8 mouse cellular contexts compared by ENCODE assay signal in genomic region chr2:35109924-35110304, GRCm38 (mm10). TPM values are rescaled to one million over a fixed set of nuclear protein-coding genes. Genes with fewer than 3 reads are reported as not detected.
DNase-seq lines count a peak whose midpoint lies in the region; ATAC-seq and TF ChIP-seq lines count a peak whose summit lies in the region.

No protein-coding gene starts in this region.

- ATAC-seq in heart, embryonic 16.5 days (replicated peaks; ENCODE audit: extremely low read depth, insufficient read depth, low FRiP score) = no peak
- no peak; the same call in 1 of the 2 replicates for ATAC-seq in hindbrain, postnatal 0 days
- ATAC-seq in midbrain, postnatal 0 days (ENCODE audit: low FRiP score) = peak; percentile 32; the same call in 1 of the 2 replicates

- no peaks in the 10 kb centered on the region for H3K27me3 ChIP-seq in heart, embryonic 16.5 days (ENCODE audit: control insufficient read depth, insufficient read depth, low read length)
- no peaks in the 10 kb centered on the region for H3K27me3 ChIP-seq in hindbrain, postnatal 0 days (ENCODE audit: insufficient read depth, low read length)
- no peaks in the 10 kb centered on the region for H3K27me3 ChIP-seq in midbrain, postnatal 0 days (ENCODE audit: insufficient read depth, low read length)

- peak overlapping the region; percentile 91 for H3K27ac ChIP-seq in heart, embryonic 16.5 days (ENCODE audit: low read length)
- peak overlapping the region; percentile 98 for H3K27ac ChIP-seq in bone marrow, adult 2 months (ENCODE audit: control insufficient read depth, insufficient read depth, low read depth, low read length, poor library complexity)
- peak overlapping the region; percentile 89 for H3K27ac ChIP-seq in hindbrain, postnatal 0 days
- H3K27ac ChIP-seq in midbrain, postnatal 0 days (ENCODE audit: low read depth, low read length) = peak overlapping the region; percentile 69; the same call in 1 of the 2 replicates

- H3K36me3 ChIP-seq in heart, embryonic 16.5 days (ENCODE audit: control insufficient read depth, insufficient read depth) = 0 out of 2 replicates have a peak, but pooled peaks cover 4% of the 10 kb centered on the region
- no peaks in the 10 kb centered on the region; the same call in 1 of the 2 replicates for H3K36me3 ChIP-seq in hindbrain, postnatal 0 days (ENCODE audit: insufficient read depth, low read length)
- no peaks in the 10 kb centered on the region for H3K36me3 ChIP-seq in midbrain, postnatal 0 days (ENCODE audit: insufficient read depth, low read length)

- no peak for TF ChIP-seq POLR2A in bone marrow, adult 2 months (IDR thresholded peaks at IDR 0.05; ENCODE audit: borderline replicate concordance, control insufficient read depth, low read depth, low read length)

- H3K4me3 ChIP-seq in heart, embryonic 16.5 days (ENCODE audit: low read length) = peak overlapping the region; percentile 93
- H3K4me3 ChIP-seq in bone marrow, adult 2 months (replicated peaks; ENCODE audit: control insufficient read depth, low read depth, low read length) = peak overlapping the region; percentile 90
- peak overlapping the region; percentile 79 for H3K4me3 ChIP-seq in hindbrain, postnatal 0 days (ENCODE audit: low read length)
- H3K4me3 ChIP-seq in midbrain, postnatal 0 days (ENCODE audit: low read depth, low read length) = peak overlapping the region; percentile 69

- H3K4me1 ChIP-seq in heart, embryonic 16.5 days (ENCODE audit: control insufficient read depth, insufficient read depth, low read length) = peaks cover 8% of the 10 kb centered on the region
- H3K4me1 ChIP-seq in bone marrow, adult 2 months (ENCODE audit: control insufficient read depth, insufficient read depth, low read length) = peaks cover 2% of the 10 kb centered on the region; the same call in 1 of the 2 replicates
- peaks cover 3% of the 10 kb centered on the region; the same call in 1 of the 2 replicates for H3K4me1 ChIP-seq in hindbrain, postnatal 0 days (ENCODE audit: insufficient read depth, low read length)
- peaks cover 5% of the 10 kb centered on the region; the same call in 1 of the 2 replicates for H3K4me1 ChIP-seq in midbrain, postnatal 0 days (ENCODE audit: insufficient read depth, low read length)

- no peak for DNase-seq in heart, postnatal 4 days
- DNase-seq in hindbrain, postnatal 0 days (ENCODE audit: low spot score) = no peak
- DNase-seq in midbrain, postnatal 0 days (ENCODE audit: low spot score) = no peak
- DNase-seq in frontal cortex, adult 2 months (ENCODE audit: extremely low spot score in 1 of 2, low spot score in 1 of 2) = no peak
- DNase-seq in ovary, postnatal 10 days (ENCODE audit: low spot score) = no peak
- DNase-seq in lung, postnatal 25 days (ENCODE audit: low spot score) = no peak

- under 1% methylated on average over 13 of the region's 13 CpGs for whole genome bisulfite sequencing in heart, embryonic 16.5 days
- WGBS in bone marrow, adult 2 months = under 1% methylated on average over 13 of the region's 13 CpGs
- 2% methylated on average over 13 of the region's 13 CpGs for WGBS in hindbrain, postnatal 0 days
- WGBS in midbrain, postnatal 0 days = 1% methylated on average over 13 of the region's 13 CpGs

- no peaks in the 10 kb centered on the region for H3K9me3 ChIP-seq in heart, embryonic 16.5 days (replicated peaks; ENCODE audit: control insufficient read depth, low read length)
- no peaks in the 10 kb centered on the region for H3K9me3 ChIP-seq in hindbrain, postnatal 0 days (ENCODE audit: low read length)
- H3K9me3 ChIP-seq in midbrain, postnatal 0 days (ENCODE audit: low read length) = no peaks in the 10 kb centered on the region

- peak overlapping the region; percentile 87 for H3K9ac ChIP-seq in heart, embryonic 16.5 days (ENCODE audit: low read length)
- H3K9ac ChIP-seq in hindbrain, postnatal 0 days (replicated peaks; ENCODE audit: low read length) = peak overlapping the region; percentile 72
- H3K9ac ChIP-seq in midbrain, postnatal 0 days (replicated peaks; ENCODE audit: low read length, poor library complexity, severe bottlenecking) = peak overlapping the region; percentile 91

- H3K4me2 ChIP-seq in heart, embryonic 16.5 days (ENCODE audit: low read depth, low read length) = peak overlapping the region; percentile 96
- H3K4me2 ChIP-seq in hindbrain, postnatal 0 days (ENCODE audit: low read depth, low read length) = peak overlapping the region; percentile 55
- peak overlapping the region; percentile 72 for H3K4me2 ChIP-seq in midbrain, postnatal 0 days (ENCODE audit: low read depth, low read length, poor library complexity, severe bottlenecking)

- no peak for TF ChIP-seq CTCF in bone marrow, adult 2 months (IDR thresholded peaks at IDR 0.05; ENCODE audit: control insufficient read depth, insufficient read depth, low read length)
- TF ChIP-seq CTCF in hindbrain, postnatal 0 days (IDR thresholded peaks at IDR 0.05; ENCODE audit: low read depth) = no peak
- TF ChIP-seq CTCF in midbrain, postnatal 0 days (IDR thresholded peaks at IDR 0.05) = no peak

RNA-seq across cellular contexts. Expression of gene Cntrl, which starts 0.6 kb away (rescaled TPM):
- polyA plus RNA-seq in heart, embryonic 16.5 days (2015; fragmentation: Nextera tagmentation; extraction: Ambion mirVana) = 19.7 and 21.3 TPM in 2 replicates
- total RNA-seq in heart, postnatal 4 days (2021) = 10 to 100 TPM; 14.5 to 14.8 TPM
- polyA plus RNA-seq in bone marrow, adult 2 months (2011; ENCODE audit: insufficient read depth, insufficient read length, low replicate concordance, missing spikeins) = 57.3 and 75.4 TPM in 2 replicates
- 6.5 and 10.5 TPM in 2 replicates for total RNA-seq in hindbrain, postnatal 0 days (2014; rRNA removed)
- polyA plus RNA-seq in hindbrain, postnatal 0 days (2015; fragmentation: Nextera tagmentation; extraction: Ambion mirVana) = 9.0 and 10.7 TPM in 2 replicates
- total RNA-seq in midbrain, postnatal 0 days (2014; rRNA removed) = 7.0 and 11.8 TPM in 2 replicates
- polyA plus RNA-seq in midbrain, postnatal 0 days (2015; fragmentation: Nextera tagmentation; extraction: Ambion mirVana) = 6.1 and 8.2 TPM in 2 replicates
- polyA plus RNA-seq in frontal cortex, adult 2 months (2012; rRNA removed) = 15.0 and 15.9 TPM in 2 replicates

RNA-seq across cellular contexts. Expression of gene AI182371, which starts 8.6 kb away (rescaled TPM):
- polyA plus RNA-seq in heart, embryonic 16.5 days (2015; fragmentation: Nextera tagmentation; extraction: Ambion mirVana) = 0.10 and 0.42 TPM in 2 replicates
- under 1 TPM; 0.16 to 0.21 TPM for total RNA-seq in heart, postnatal 4 days (2021)
- 1.1 and 2.4 TPM in 2 replicates for polyA plus RNA-seq in bone marrow, adult 2 months (2011; ENCODE audit: insufficient read depth, insufficient read length, low replicate concordance, missing spikeins)
- total RNA-seq in hindbrain, postnatal 0 days (2014; rRNA removed) = 0.29 TPM in 1 of 2 replicates, not detected in the other
- polyA plus RNA-seq in hindbrain, postnatal 0 days (2015; fragmentation: Nextera tagmentation; extraction: Ambion mirVana) = 0.30 and 0.48 TPM in 2 replicates
- total RNA-seq in midbrain, postnatal 0 days (2014; rRNA removed) = 0.93 and 1.2 TPM in 2 replicates
- 0.19 TPM in 1 of 2 replicates, not detected in the other for polyA plus RNA-seq in midbrain, postnatal 0 days (2015; fragmentation: Nextera tagmentation; extraction: Ambion mirVana)
- polyA plus RNA-seq in frontal cortex, adult 2 months (2012; rRNA removed) = 0.69 and 0.74 TPM in 2 replicates

RNA-seq across cellular contexts. Expression of gene Hc, which starts 48.7 kb away (rescaled TPM):
- 0.09 and 0.35 TPM in 2 replicates for polyA plus RNA-seq in heart, embryonic 16.5 days (2015; fragmentation: Nextera tagmentation; extraction: Ambion mirVana)
- under 1 TPM in 1 of 2 experiments, not detected in 1; 0.07 TPM for total RNA-seq in heart, postnatal 4 days (2021)
- polyA plus RNA-seq in bone marrow, adult 2 months (2011; ENCODE audit: insufficient read depth, insufficient read length, low replicate concordance, missing spikeins) = 2.3 and 3.9 TPM in 2 replicates
- total RNA-seq in hindbrain, postnatal 0 days (2014; rRNA removed) = 0.10 and 1.3 TPM in 2 replicates
- polyA plus RNA-seq in hindbrain, postnatal 0 days (2015; fragmentation: Nextera tagmentation; extraction: Ambion mirVana) = 0.63 and 0.69 TPM in 2 replicates
- 0.76 TPM in 1 of 2 replicates, not detected in the other for total RNA-seq in midbrain, postnatal 0 days (2014; rRNA removed)
- 0.31 and 0.66 TPM in 2 replicates for polyA plus RNA-seq in midbrain, postnatal 0 days (2015; fragmentation: Nextera tagmentation; extraction: Ambion mirVana)
- 0.48 and 0.50 TPM in 2 replicates for polyA plus RNA-seq in frontal cortex, adult 2 months (2012; rRNA removed)
